Mouse (Mus musculus): ENCODE measurements around the gene 1700017B05Rik.
"Not testable (repeated sequence)": the region's sequence is repeated elsewhere in the genome, so short reads cannot be mapped to it uniquely, and the experiment has no call there.

1700017B05Rik gene

GRCm38 (mm10) chr9:57261913-57262794, at the start of gene 1700017B05Rik:
TSS of gene 1700017B05Rik (minus strand) at chr9:57262612.
- peak; percentile 72 for DNase-seq

- no peak for DNase-seq
These were observed 48.5 kb upstream of the 1700017B05Rik start for GRCm38 (mm10) chr9:57310895-57311294.

- DNase-seq: peak; percentile 50
These were observed 46.9 kb upstream of the 1700017B05Rik start for GRCm38 (mm10) chr9:57309353-57309752.

- no peak for DNase-seq
These were observed 45.0 kb upstream of the 1700017B05Rik start for GRCm38 (mm10) chr9:57307456-57307855.

GRCm38 (mm10) chr9:57304716-57305115, 42.3 kb upstream of the 1700017B05Rik start:
- DNase-seq: not testable (repeated sequence)

- DNase-seq: no peak
These were observed 41.8 kb upstream of the 1700017B05Rik start for GRCm38 (mm10) chr9:57304251-57304650.

GRCm38 (mm10) chr9:57303356-57303755, 40.9 kb upstream of the 1700017B05Rik start:
- no peak for DNase-seq

- no peak for DNase-seq
These were observed 38.4 kb upstream of the 1700017B05Rik start for GRCm38 (mm10) chr9:57300825-57301224.

- no peak for DNase-seq
These were observed 37.5 kb upstream of the 1700017B05Rik start for GRCm38 (mm10) chr9:57299790-57300477.

- no peak for DNase-seq
These were observed 35.5 kb upstream of the 1700017B05Rik start for GRCm38 (mm10) chr9:57297938-57298337.

- DNase-seq: no peak
These were observed 33.9 kb upstream of the 1700017B05Rik start for GRCm38 (mm10) chr9:57296277-57296676.

GRCm38 (mm10) chr9:57295666-57296065, 33.3 kb upstream of the 1700017B05Rik start:
- no peak for DNase-seq

- no peak for DNase-seq
These were observed 32.5 kb upstream of the 1700017B05Rik start for GRCm38 (mm10) chr9:57294905-57295304.

- no peak for DNase-seq
These were observed 24.8 kb upstream of the 1700017B05Rik start for GRCm38 (mm10) chr9:57287183-57287582.

- no peak for DNase-seq
These were observed 20.9 kb upstream of the 1700017B05Rik start for GRCm38 (mm10) chr9:57283311-57283710.

GRCm38 (mm10) chr9:57282686-57283085, 20.3 kb upstream of the 1700017B05Rik start:
- DNase-seq: no peak

- no peak for DNase-seq
These were observed 19.1 kb upstream of the 1700017B05Rik start for GRCm38 (mm10) chr9:57281549-57281948.

GRCm38 (mm10) chr9:57279441-57279840, 17.0 kb upstream of the 1700017B05Rik start:
- DNase-seq: no peak

GRCm38 (mm10) chr9:57278268-57278667, 15.9 kb upstream of the 1700017B05Rik start:
- no peak for DNase-seq

- no peak for DNase-seq
These were observed 13.9 kb upstream of the 1700017B05Rik start for GRCm38 (mm10) chr9:57276311-57276710.

GRCm38 (mm10) chr9:57273805-57274494, 11.5 kb upstream of the 1700017B05Rik start:
- DNase-seq: no peak

- no peak for DNase-seq
These were observed 10.7 kb upstream of the 1700017B05Rik start for GRCm38 (mm10) chr9:57272902-57273804.

Data from cerebellum, adult 9-11 months (tissue).